Comparison of ENCODE assay signal across 28 mouse cellular contexts in the genomic region with DNA sequence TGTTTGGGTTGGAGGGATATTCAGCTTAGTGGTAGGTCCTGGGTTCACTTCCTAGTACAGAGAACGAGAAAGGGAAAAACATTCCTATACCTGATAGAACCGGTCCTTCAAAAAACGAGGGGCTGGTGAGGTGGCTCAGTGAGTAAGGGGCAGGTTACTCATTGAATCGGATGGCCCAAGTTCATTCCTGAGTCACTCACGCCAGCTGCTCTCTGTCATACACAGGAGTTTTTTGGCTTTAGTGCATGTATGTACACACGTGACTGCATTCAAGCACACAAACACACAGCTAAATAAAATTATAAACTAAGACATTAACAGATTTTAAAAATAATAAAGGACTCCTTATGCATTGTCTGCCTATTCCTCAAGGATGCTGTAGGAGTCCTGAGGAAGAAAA.
"Had no signal": no experiment of that assay in that cellular context is flagged by ENCODE, and none has a peak within 500 bp of the region (broad histone marks: within the 10 kb centered on the region; RNA-seq: fewer than 3 reads in every experiment).

No protein-coding gene starts in this region.

- H3K4me3 ChIP-seq: embryonic facial prominence, embryonic 10.5 days; embryonic facial prominence, embryonic 12.5 days; embryonic facial prominence, embryonic 13.5 days; embryonic facial prominence, embryonic 15.5 days; erythroblast, embryonic 14.5 days; forebrain, embryonic 10.5 days; forebrain, embryonic 12.5 days; forebrain, embryonic 13.5 days; forebrain, embryonic 15.5 days; gastrocnemius, adult 2 months; heart, adult 2 months had no signal

- DNase-seq: cerebellum, adult 8-10 months; cerebellum, adult 9-10 months; cerebellum, adult 9-11 months; cerebellum, postnatal 10 days; cerebellum, postnatal 14 days; cerebellum, postnatal 25 days; cerebellum, postnatal 36 days; embryo, embryonic 11 days; forebrain, postnatal 0 days; gastrocnemius, adult 2 months; gastrocnemius, postnatal 10 days; gastrocnemius, postnatal 14 days; gastrocnemius, postnatal 25 days; gastrocnemius, postnatal 36 days; heart, adult 11 months; heart, adult 18-20 months; heart, adult 2 months had no signal

- ATAC-seq: forebrain, embryonic 13.5 days; forebrain, embryonic 14.5 days; forebrain, embryonic 15.5 days; forebrain, embryonic 16.5 days; forebrain, postnatal 0 days had no signal

- H3K9me3 ChIP-seq: embryonic facial prominence, embryonic 10.5 days; embryonic facial prominence, embryonic 12.5 days; embryonic facial prominence, embryonic 13.5 days; embryonic facial prominence, embryonic 15.5 days; forebrain, embryonic 10.5 days; forebrain, embryonic 12.5 days; forebrain, embryonic 13.5 days; forebrain, embryonic 15.5 days had no signal

- H3K27me3 ChIP-seq: embryonic facial prominence, embryonic 12.5 days; embryonic facial prominence, embryonic 13.5 days; embryonic facial prominence, embryonic 15.5 days; forebrain, embryonic 12.5 days; forebrain, embryonic 13.5 days; forebrain, embryonic 15.5 days had no signal

- H3K4me2 ChIP-seq: embryonic facial prominence, embryonic 12.5 days; embryonic facial prominence, embryonic 13.5 days; embryonic facial prominence, embryonic 15.5 days; forebrain, embryonic 12.5 days; forebrain, embryonic 13.5 days; forebrain, embryonic 15.5 days had no signal

- H3K9ac ChIP-seq: embryonic facial prominence, embryonic 12.5 days; embryonic facial prominence, embryonic 13.5 days; embryonic facial prominence, embryonic 15.5 days; forebrain, embryonic 12.5 days; forebrain, embryonic 13.5 days; forebrain, embryonic 15.5 days; forebrain, postnatal 0 days had no signal

- H3K27ac ChIP-seq: embryonic facial prominence, embryonic 10.5 days; embryonic facial prominence, embryonic 12.5 days; embryonic facial prominence, embryonic 13.5 days; embryonic facial prominence, embryonic 15.5 days; forebrain, embryonic 10.5 days; forebrain, embryonic 12.5 days; forebrain, embryonic 13.5 days; forebrain, embryonic 15.5 days; gastrocnemius, adult 2 months; heart, adult 2 months had no signal

- H3K4me1 ChIP-seq: embryonic facial prominence, embryonic 12.5 days; forebrain, embryonic 13.5 days; forebrain, embryonic 15.5 days had no signal
